Mouse (Mus musculus): ENCODE results near the gene Klhl32. TPM values are rescaled to one million over a fixed set of nuclear protein-coding genes. Genes with fewer than 3 reads are reported as not detected.

Gene Klhl32
- polyA plus RNA-seq, 1 experiment from 2014 or later = 12.0 TPM

- Histone ChIP-seq H3K36me3 (ENCODE audit: control insufficient read depth, insufficient read depth, low read length) (no peaks in the 10 kb centered on the region), H3K4me1 (ENCODE audit: control insufficient read depth, insufficient read depth, low read length) (no peaks in the 10 kb centered on the region), H3K4me3 (ENCODE audit: low read depth, low read length) (no peak overlapping the region), H3K27me3 (replicated peaks; ENCODE audit: control insufficient read depth, insufficient read depth, low read length) (no peaks in the 10 kb centered on the region), H3K27ac (ENCODE audit: low read depth, low read length) (no peak overlapping the region), H3K9me3 (replicated peaks; ENCODE audit: control insufficient read depth, low read length) (no peaks in the 10 kb centered on the region), H3K9ac (ENCODE audit: low read length) (no peak overlapping the region), H3K4me2 (ENCODE audit: low read length) (no peak overlapping the region)
- WGBS = 14% methylated on average over 6 of the region's 6 CpGs
- DNase-seq (ENCODE audit: low spot score) (peak; percentile 88), ATAC-seq (peak; percentile 92)
Observed at GRCm38 (mm10) chr4:24574276-24574675, 276.6 kb downstream of the Klhl32 start.

- WGBS = 78% methylated on average over 7 of the region's 7 CpGs
- Histone ChIP-seq H3K9ac (ENCODE audit: low read length) (no peak overlapping the region), H3K27me3 (replicated peaks; ENCODE audit: control insufficient read depth, insufficient read depth, low read length) (no peaks in the 10 kb centered on the region), H3K36me3 (ENCODE audit: control insufficient read depth, insufficient read depth, low read length) (no peaks in the 10 kb centered on the region), H3K27ac (ENCODE audit: low read depth, low read length) (no peak overlapping the region), H3K4me2 (ENCODE audit: low read length) (no peak overlapping the region), H3K4me3 (ENCODE audit: low read depth, low read length) (no peak overlapping the region), H3K9me3 (replicated peaks; ENCODE audit: control insufficient read depth, low read length) (no peaks in the 10 kb centered on the region), H3K4me1 (ENCODE audit: control insufficient read depth, insufficient read depth, low read length) (no peaks in the 10 kb centered on the region)
- no peak for DNase-seq (ENCODE audit: low spot score)
- no peak for ATAC-seq
Observed at GRCm38 (mm10) chr4:24568989-24569556, 281.9 kb downstream of the Klhl32 start.

- Histone ChIP-seq H3K27me3 (replicated peaks; ENCODE audit: control insufficient read depth, insufficient read depth, low read length) (no peaks in the 10 kb centered on the region), H3K9ac (ENCODE audit: low read length) (no peak overlapping the region), H3K9me3 (replicated peaks; ENCODE audit: control insufficient read depth, low read length) (no peaks in the 10 kb centered on the region), H3K4me1 (ENCODE audit: control insufficient read depth, insufficient read depth, low read length) (no peaks in the 10 kb centered on the region), H3K36me3 (ENCODE audit: control insufficient read depth, insufficient read depth, low read length) (no peaks in the 10 kb centered on the region), H3K4me3 (ENCODE audit: low read depth, low read length) (no peak overlapping the region), H3K27ac (ENCODE audit: low read depth, low read length) (no peak overlapping the region; the same call in 1 of the 2 replicates), H3K4me2 (ENCODE audit: low read length) (no peak overlapping the region)
- WGBS = 42% methylated on average over 6 of the region's 6 CpGs
- ATAC-seq = no peak
- DNase-seq (ENCODE audit: low spot score) = no peak
Observed at GRCm38 (mm10) chr4:24568026-24568425, 282.9 kb downstream of the Klhl32 start.

Other genes with a start within 250 kb of the Klhl32 start
- gene Ndufaf4, start 47.0 kb upstream of the Klhl32 start, polyA plus RNA-seq (2014; fragmentation: Nextera tagmentation; extraction: Ambion mirVana) = 62.9 and 69.9 TPM in 2 replicates
- 3.0 and 4.3 TPM in 2 replicates for gene Gpr63, start 115.3 kb upstream of the Klhl32 start, polyA plus RNA-seq (2014; fragmentation: Nextera tagmentation; extraction: Ambion mirVana)